Mouse (Mus musculus): ENCODE data around the gene Abcd3.

- TF ChIP-seq CTCF (IDR thresholded peaks at IDR 0.05) (no peak), EP300 (IDR thresholded peaks at IDR 0.05) (no peak)
These were observed 25.2 kb upstream of the Abcd3 start for GRCm38 (mm10) chr3:121840351-121840750.

All from lung, postnatal 0 days (tissue).